Mouse (Mus musculus) olfactory bulb, adult 2 months (tissue): ENCODE measurements at regions not wholly inside any gene's neighbourhood (a gene's known extent, or its start where the extent isn't known, plus 50 kb on each side); places are given as distances from the start of the nearest gene placed in this dataset.

Source experiments
- H3K27ac ChIP-seq: fragments of 200-500 bp; 2 replicates; pipeline ENCODE4 v1.5.1; 2012; ENCODE audit warnings: low read depth, low read length; ENCODE audit not compliant: insufficient read depth
- H3K4me1 ChIP-seq: fragments of 200-500 bp; 2 replicates; pipeline ENCODE4 v1.6.1; 2012; ENCODE audit warnings: low read length; ENCODE audit not compliant: control insufficient read depth, insufficient read depth
- H3K4me3 ChIP-seq: fragments of 200-500 bp; 2 replicates; pipeline ENCODE4 v1.5.1; 2012; ENCODE audit warnings: mild to moderate bottlenecking, low read depth, low read length, moderate library complexity; ENCODE audit not compliant: insufficient read depth
- CTCF ChIP-seq: fragments of 200-500 bp; IDR thresholded peaks from 2 replicates; pipeline ENCODE4 v1.5.1; 2012; ENCODE audit warnings: low read depth, mild to moderate bottlenecking, low read length, moderate library complexity; ENCODE audit not compliant: insufficient read depth
- POLR2A ChIP-seq: fragments of 200-500 bp; IDR thresholded peaks from 2 replicates; pipeline ENCODE4 v1.6.1; 2012; ENCODE audit warnings: mild to moderate bottlenecking, low read depth, low read length, moderate library complexity; ENCODE audit not compliant: insufficient read depth
- WGBS: fragments of 180-500 bp; shearing (Covaris S2); methylation state at CpG from one replicate; pipeline ENCODE4 v1.1.7; 2018; 5-methylcytosine and 5-hydroxymethylcytosine counted together

- peaks cover 9% of the 10 kb centered on the region for H3K4me1 ChIP-seq
- no peak for TF ChIP-seq CTCF
- no peak for TF ChIP-seq POLR2A
These were observed 206.3 kb upstream of the Ercc4 start for GRCm38 (mm10) chr16:12903161-12903560.

GRCm38 (mm10) chr16:12904937-12905336 lies 204.5 kb upstream of the Ercc4 start:
- WGBS, result 60% methylated on average over 1 of the region's 1 CpGs
- Histone ChIP-seq H3K27ac (no peak overlapping the region), H3K4me1 (peaks cover 9% of the 10 kb centered on the region), H3K4me3 (no peak overlapping the region)
- TF ChIP-seq POLR2A (no peak), CTCF (no peak)

More at GRCm38 (mm10) chr16:12903161-12903560, 206.3 kb upstream of the Ercc4 start:
- H3K27ac ChIP-seq, result no peak overlapping the region
- H3K4me3 ChIP-seq, result no peak overlapping the region
- WGBS, result 92% methylated on average over 2 of the region's 2 CpGs

- TF ChIP-seq CTCF, result no peak
- TF ChIP-seq POLR2A, result no peak
- peaks cover 3% of the 10 kb centered on the region; the same call in 1 of the 2 replicates for H3K4me1 ChIP-seq
- WGBS, result 92% methylated on average over 6 of the region's 6 CpGs
- H3K4me3 ChIP-seq, result no peak overlapping the region
- no peak overlapping the region for H3K27ac ChIP-seq
These were observed 184.8 kb upstream of the Ercc4 start for GRCm38 (mm10) chr16:12924668-12925067.

- no peak overlapping the region for H3K4me3 ChIP-seq
- H3K4me1 ChIP-seq, result peaks cover 3% of the 10 kb centered on the region; the same call in 1 of the 2 replicates
- H3K27ac ChIP-seq, result no peak overlapping the region
- TF ChIP-seq POLR2A, result no peak
- TF ChIP-seq CTCF, result no peak
- WGBS, result 28% methylated on average over 9 of the region's 9 CpGs
These were observed 183.6 kb upstream of the Ercc4 start for GRCm38 (mm10) chr16:12925931-12926330.

GRCm38 (mm10) chr16:12931111-12931510 lies 178.4 kb upstream of the Ercc4 start:
- 93% methylated on average over 6 of the region's 6 CpGs for WGBS
- Histone ChIP-seq H3K4me1 (no peaks in the 10 kb centered on the region), H3K4me3 (no peak overlapping the region), H3K27ac (no peak overlapping the region)
- TF ChIP-seq POLR2A, result no peak

GRCm38 (mm10) chr16:12932959-12933358 lies 176.5 kb upstream of the Ercc4 start:
- no peak for TF ChIP-seq POLR2A
- TF ChIP-seq CTCF, result no peak
- H3K27ac ChIP-seq, result no peak overlapping the region

GRCm38 (mm10) chr16:12934586-12934985 lies 174.9 kb upstream of the Ercc4 start:
- WGBS, result 80% methylated on average over 7 of the region's 7 CpGs
- TF ChIP-seq CTCF, result no peak
- no peak for TF ChIP-seq POLR2A
- H3K27ac ChIP-seq, result no peak overlapping the region
- no peak overlapping the region for H3K4me3 ChIP-seq
- H3K4me1 ChIP-seq, result no peaks in the 10 kb centered on the region

More at GRCm38 (mm10) chr16:12932959-12933358, 176.5 kb upstream of the Ercc4 start:
- 96% methylated on average over 3 of the region's 3 CpGs for WGBS
- H3K4me3 ChIP-seq, result no peak overlapping the region
- no peaks in the 10 kb centered on the region for H3K4me1 ChIP-seq

GRCm38 (mm10) chr16:12935266-12935665 lies 174.2 kb upstream of the Ercc4 start:
- TF ChIP-seq POLR2A (no peak), CTCF (no peak)
- Histone ChIP-seq H3K27ac (no peak overlapping the region), H3K4me1 (no peaks in the 10 kb centered on the region), H3K4me3 (no peak overlapping the region)
- WGBS, result 56% methylated on average over 2 of the region's 2 CpGs

- WGBS, result 87% methylated on average over 2 of the region's 2 CpGs
- H3K4me1 ChIP-seq, result no peaks in the 10 kb centered on the region
- H3K4me3 ChIP-seq, result no peak overlapping the region
- TF ChIP-seq CTCF (no peak), POLR2A (no peak)
- no peak overlapping the region for H3K27ac ChIP-seq
These were observed 172.9 kb upstream of the Ercc4 start for GRCm38 (mm10) chr16:12936571-12936970.

- Histone ChIP-seq H3K4me3 (no peak overlapping the region), H3K27ac (no peak overlapping the region), H3K4me1 (no peaks in the 10 kb centered on the region)
- 97% methylated on average over 2 of the region's 2 CpGs for WGBS
- no peak for TF ChIP-seq CTCF
- no peak for TF ChIP-seq POLR2A
These were observed 170.9 kb upstream of the Ercc4 start for GRCm38 (mm10) chr16:12938563-12938962.
